Mouse (Mus musculus) left cerebral cortex, postnatal 10 days (tissue): Measurements from ENCODE around the gene Casp1. TPM values are rescaled to one million over a fixed set of nuclear protein-coding genes. Genes with fewer than 3 reads are reported as not detected.

Source experiments
- DNase-seq, 2 experiments: peaks; one replicate each; pipeline ENCODE4 v3.0.0; 2021 to 2022; ENCODE audit warnings: low spot score in 2 of 2, mixed read lengths in 1 of 2; ENCODE audit errors: extremely low spot score in 1 of 2
- intact Hi-C: fragments of 180-260 bp; cut with DNase I; formaldehyde crosslinking; loops from one replicate; pipeline ENCODE4 v1.15.1; 2025
- total RNA-seq, 2 experiments: library from RNA; stranded (reverse); gene quantifications; 2 replicates each; pipeline ENCODE4 v1.2.3; 2021

Gene Casp1
- 1 to 10 TPM; 1.5 to 2.1 TPM for total RNA-seq

DNA sequence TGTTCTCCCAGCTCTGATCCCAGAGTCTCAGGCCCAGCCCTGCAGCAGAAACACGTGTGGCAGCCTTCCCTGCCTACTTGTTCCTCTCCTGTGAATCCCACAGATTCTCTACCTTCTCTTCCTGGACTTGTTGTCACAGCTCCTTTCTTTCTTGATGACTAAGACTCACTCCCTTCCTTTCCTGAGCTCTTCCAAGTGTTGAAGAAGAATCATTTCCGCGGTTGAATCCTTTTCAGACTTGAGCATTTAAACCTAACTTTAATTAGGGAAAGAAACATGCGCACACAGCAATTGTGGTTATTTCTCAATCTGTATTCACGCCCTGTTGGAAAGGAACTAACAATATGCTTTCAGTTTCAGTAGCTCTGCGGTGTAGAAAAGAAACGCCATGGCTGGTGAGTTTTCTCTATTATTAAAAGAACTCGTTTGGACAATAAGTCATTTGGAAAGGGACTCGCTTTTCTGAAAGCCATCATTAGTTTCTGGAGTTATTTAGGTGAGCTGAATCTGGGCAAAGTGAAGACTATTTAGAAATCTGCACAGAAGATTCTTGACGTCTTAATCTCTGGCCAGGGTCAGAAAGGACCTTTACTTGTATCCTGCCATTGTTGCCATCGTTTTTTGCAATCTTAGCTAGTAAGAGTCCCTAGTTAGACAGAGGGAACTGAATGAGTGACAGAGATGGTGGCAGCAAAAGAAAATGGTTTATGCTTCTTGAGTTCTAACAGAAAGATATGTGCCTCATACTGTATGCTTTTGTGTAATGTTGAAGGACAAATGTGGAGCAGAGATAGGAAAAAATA lies at the start of gene Casp1:
Gene Casp1 (plus strand): TSS at position 189 of the 803 bp plus-strand sequence.
- intact Hi-C loops = no loop called here
- no peak for DNase-seq

DNA sequence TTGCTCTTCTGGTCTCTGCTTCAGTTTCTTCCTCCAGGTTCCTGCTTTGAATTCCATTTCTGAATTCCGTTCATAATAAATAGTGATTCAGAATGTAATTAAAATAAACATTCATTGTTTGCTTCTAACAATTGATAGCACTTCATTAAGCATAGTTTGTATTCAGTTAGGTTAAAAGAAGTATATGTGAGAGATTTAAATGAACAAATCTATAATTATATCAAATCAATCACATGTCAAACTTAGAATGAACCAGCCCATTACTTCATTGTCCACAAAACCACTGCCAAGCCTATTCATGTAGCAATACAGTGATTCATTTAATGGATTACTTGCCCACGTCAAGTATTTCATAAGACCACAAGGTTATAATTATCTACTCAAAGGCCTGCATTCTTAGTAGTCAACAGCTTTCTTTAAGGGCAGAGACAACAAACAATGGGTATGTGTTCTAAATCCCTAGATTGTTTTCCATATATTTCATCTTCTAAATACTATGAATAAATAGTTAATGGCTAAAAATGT lies 34.3 kb upstream of the Casp1 start:
- intact Hi-C loops = no loop called here
- no peak for DNase-seq

DNA sequence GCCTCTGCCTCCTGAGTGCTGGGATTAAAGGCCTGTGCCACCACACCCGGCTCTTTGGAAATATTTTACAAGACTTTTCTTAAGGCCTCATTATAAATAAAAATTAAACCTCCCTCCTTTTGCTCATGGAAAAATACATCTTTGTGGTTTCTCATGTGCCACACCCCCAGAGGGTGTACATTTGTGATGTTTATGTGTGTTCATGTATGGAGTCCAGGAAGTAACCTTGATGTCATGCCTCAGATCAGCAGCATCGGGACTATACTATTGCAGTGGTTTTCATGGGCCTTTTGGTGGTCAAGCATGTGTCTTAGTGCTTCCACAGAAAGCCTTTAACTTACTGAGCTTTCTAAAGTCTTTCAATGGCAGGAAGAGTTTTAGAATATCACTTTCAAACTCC lies 28.0 kb upstream of the Casp1 start:
- intact Hi-C loops = no loop called here
- DNase-seq = no peak

DNA sequence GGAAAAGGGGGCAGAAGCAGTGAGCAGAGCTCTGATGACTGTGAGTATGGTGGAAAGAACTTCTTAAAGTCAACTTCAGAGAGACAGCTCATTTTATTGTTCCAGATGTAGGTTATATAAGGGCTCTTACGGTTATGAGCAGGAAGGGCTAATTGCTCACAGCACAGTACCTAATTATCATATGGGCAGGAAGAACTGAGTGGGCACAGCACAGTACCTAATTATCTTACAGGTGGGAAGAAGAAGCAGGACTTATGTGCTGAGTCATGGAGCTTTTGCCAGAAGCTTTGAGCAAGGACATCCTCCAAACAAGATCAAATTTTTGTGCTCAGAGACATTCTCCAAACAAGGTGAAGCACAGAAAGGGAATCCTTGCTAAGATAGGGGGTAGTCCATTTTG lies 27.4 kb upstream of the Casp1 start:
- intact Hi-C loops = no loop called here
- DNase-seq = no peak

DNA sequence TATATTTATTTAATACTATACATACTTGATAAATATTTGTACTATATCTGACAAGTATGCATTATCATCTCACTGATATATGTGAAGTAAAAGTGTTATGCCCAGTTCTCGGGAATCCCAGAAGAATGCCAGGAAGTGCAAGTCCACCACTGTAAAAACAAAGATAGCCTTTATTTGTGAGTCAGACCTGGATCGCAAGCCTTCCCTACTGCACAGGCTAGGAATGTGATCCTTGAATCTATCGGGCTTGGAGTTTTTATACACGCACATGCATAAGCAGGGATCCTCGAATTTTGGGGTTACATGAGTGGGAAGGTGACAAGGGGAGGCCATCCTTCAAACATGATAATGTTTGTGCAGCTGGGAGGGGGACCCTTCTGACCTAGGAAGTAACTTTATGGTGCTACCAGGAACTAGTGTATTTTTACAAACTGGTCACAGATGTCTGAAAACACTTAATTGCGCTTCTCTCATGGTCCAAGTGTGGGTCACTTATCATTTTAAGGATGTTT lies 26.9 kb upstream of the Casp1 start:
- intact Hi-C loops = no loop called here
- no peak for DNase-seq

DNA sequence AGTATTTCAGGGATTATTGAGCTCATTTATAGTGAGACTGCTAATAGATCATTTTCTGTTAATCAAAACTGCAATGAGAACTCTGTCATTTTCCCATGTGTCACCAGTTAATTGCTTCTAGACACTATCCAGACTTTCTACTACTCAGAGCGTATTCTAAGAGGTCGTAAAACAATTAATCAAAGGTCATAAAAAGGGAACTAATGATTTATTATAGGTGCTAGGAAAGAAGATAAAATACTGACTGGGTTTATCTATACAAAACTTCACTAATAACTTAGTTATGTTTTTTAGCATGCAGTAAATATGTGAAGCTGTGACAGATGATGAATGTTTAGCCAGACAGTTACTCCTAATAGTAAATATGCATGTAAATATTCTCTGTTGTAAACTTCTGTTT lies 12.2 kb upstream of the Casp1 start:
- no peak for DNase-seq
- intact Hi-C loops = no loop called here

DNA sequence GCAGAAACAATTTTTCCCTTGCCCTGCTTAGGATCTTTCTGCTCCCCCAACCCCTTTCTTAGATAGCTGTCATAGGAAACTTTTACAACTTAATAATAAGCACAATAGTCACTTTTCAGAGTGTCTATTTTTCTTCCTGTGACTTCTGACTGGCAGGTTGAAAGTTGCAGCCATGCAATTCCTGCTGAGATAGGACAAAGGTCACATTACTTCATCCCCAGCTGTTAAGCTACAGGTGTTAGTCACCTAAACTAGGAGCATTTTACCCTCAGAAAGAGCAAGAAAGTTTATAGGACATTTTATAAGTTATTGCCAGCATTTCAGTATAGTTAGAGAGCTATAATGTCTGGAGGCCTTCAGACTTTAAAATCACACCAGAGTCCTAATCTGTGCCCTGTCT lies 11.7 kb upstream of the Casp1 start:
- intact Hi-C loops = no loop called here
- no peak for DNase-seq

DNA sequence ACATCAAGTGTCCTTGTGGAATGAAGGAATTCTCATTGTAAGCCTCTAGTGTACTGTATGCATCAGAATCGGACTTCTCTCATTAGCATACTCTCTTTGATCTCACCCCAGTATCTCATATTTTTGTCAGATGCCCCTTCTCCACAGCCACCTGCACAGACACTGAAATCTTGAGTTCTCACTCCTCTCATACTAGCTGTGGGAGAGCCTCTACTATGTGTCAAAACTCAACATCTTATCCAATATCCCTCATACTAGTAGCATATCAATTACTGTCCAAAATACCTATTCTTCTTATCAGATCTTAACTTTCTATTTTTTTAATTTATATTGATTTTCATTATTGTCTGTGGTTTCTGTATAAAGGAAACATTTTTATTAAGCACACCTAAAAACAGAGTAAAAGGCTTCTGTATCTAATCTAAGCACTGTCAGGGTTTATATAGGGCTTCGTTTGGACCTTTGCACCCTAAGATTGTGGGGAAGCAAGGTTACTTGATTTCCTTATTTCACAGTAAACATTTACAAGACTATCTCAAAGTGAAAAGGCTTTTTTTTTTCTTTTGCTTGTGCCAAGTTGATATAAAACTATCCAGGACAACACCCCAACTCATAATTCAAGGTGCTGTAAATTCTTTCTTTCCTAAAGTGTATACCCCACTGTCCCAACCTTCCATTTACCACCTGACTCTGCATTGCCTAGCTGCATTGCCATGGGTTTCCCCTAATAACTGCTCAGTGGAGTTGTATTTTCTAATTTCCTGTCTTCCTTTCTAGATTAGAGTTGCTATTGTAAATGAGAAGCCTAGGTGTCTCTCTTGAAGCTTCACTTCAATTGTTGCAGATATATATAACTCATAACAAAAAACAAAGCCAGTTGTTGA lies 1.7 kb upstream of the Casp1 start:
- intact Hi-C loops = no loop called here
- DNase-seq = no peak

DNA sequence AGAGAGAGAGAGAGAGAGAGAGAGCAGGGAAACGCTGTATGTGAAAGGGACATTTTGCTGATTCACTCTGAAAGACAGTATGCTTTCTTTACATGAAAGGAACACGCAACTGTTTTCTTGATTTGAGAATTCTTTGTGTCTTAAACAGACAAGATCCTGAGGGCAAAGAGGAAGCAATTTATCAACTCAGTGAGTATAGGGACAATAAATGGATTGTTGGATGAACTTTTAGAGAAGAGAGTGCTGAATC lies 740 bp downstream of the Casp1 start:
- no peak for DNase-seq
- intact Hi-C loops = no loop called here

DNA sequence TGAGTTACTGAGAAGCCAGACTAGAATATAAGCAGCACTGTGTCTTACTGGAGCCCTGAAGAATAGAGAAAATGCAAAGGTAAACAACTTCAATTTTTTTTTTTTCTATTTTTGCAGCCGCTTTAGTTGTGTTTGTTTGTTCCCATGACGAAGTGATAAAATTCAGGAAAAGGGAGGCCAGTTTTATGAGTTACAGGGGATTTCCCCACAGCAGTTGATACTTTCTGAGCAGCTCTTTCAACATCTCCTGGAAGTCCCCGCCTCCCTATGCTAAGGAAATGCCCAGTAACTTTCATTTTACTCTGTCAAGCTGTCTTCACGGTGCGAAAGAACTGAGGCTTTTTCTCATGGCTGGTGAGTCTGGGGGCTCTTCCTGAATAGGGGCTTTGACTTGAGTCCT lies 10.2 kb downstream of the Casp1 start, which contains the start of gene Casp4:
Gene Casp4 (plus strand): TSS at position 268 of the 400 bp plus-strand sequence.
- intact Hi-C loops = no loop called here
- no peak for DNase-seq

DNA sequence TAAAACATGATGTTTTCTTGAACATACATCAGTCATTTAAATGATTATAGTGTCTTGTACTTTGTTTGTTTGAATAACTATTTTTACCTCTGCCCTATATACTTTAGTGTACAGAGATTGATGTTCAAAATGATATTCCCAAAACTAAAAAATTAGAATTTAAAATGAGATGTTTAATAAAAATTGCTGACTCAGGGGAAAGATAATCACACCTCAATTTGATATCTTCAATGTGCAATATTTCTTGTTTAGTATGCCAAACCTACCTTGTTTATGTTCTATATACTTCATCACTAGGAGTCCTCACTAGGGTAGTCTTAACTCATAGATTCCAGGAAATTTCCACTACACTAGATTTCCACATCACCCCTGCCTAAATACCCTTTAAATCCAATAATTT lies 11.8 kb downstream of the Casp1 start:
- intact Hi-C loops = no loop called here
- DNase-seq = no peak

DNA sequence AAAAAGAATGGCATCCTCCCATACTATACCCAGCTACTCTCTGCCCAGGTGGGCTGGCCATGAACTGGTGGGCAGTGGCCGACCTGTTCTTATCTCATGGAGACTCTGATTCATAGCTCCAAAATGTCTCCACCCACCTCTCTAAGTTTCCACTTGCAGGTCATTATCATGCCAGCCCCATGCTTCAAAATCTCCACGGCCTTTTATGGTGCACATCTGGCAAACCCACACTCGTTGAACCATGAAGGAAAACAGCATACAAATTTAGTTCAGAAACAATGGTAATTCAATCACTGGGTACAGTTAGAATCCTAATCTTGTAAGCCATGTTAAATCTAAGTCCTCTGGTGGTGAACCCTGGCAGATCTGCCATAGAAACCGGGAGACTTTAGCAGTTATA lies 13.1 kb downstream of the Casp1 start:
- no peak for DNase-seq
- intact Hi-C loops = no loop called here

DNA sequence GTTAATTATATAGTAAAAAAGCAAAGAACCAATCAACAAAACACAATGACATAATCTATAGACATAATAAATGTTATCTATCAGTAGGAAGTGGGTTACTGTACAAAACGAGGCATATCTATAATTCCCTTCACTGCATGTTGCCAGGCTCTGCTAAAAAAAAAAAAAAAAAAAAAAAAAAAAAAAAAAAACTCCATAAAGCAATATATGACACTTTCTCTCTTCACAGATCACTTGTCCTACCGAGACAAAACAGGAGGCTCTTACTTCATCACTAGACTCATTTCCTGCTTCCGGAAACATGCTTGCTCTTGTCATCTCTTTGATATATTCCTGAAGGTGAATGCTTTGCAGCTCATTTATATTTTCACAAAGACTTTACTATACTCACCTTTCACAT lies 29.9 kb downstream of the Casp1 start:
- intact Hi-C loops = no loop called here
- no peak for DNase-seq

DNA sequence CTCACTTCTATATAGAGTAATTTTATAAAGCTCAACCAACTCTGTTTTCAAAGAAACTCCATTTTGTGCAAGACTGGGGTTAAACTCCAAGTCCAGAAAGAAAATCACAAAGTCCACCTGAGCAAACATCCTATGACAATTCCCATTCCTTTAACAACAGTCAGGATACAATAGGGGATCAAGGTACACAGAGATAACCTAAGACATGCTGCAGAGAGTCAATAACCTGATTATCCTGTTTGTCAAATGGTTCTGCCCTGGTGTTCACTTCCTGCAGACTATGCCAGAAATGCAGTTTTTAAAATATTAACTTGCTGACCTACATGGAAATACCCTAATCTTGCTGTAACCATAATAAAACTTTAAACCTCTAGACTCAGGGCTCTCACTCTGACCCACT lies 34.1 kb downstream of the Casp1 start:
- intact Hi-C loops = no loop called here
- DNase-seq = no peak

DNA sequence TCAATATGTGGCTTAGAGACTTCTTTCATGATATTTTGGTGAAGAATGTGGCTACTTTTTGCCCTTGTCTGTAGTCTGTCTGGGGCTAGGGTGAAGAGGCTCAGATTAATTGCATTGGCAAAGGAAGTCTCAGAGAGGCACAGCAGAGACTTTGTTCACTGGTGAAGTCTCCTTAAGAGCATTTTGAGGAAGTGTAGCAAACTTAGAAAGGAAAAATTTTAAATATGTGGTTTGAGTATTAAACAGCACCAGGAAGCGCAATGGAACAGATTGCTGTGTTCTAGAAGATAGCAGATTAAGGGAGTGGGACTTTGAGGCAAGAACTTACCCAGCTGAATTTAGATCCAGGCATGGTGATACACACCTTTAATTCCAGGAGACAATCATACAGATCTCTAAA lies 35.1 kb downstream of the Casp1 start:
- intact Hi-C loops = no loop called here
- DNase-seq = no peak

DNA sequence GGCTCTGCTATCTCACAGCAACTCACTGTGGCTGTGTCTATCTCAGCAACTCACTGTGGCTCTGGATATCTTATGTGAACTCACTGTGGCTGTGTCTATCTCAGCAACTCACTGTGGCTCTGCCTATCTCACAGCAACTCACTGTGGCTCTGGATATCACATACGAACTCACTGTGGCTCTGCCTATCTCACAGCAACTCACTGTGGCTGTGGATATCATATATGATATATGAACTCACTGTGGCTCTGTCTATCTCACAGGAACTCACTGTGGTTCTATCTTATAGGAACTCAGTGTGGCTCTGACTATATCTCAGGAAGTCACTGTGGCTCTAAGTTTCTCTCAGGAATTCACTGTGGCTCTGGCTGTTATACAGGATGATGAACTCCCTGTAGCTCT lies 44.8 kb downstream of the Casp1 start:
- DNase-seq = no peak
- intact Hi-C loops = no loop called here

DNA sequence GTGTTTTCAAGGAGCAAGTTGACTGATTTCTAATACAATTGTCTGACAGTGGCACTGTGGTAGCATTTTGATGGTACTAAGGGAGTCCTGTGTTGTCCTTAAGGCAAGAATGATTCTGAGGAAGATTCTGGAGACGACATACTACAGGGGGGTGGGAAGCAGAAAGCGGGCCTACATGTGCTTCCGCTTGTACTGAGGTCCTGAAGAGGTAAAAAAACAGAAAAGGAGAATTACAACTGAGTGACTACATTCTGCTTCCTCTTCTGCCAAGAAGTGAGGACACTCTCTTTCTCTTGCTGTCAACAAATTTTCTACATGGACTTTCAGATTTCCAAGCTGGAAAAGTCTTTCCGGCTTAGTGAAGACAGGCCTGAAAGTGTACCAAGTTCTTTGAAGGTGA lies 45.8 kb downstream of the Casp1 start:
- no peak for DNase-seq
- intact Hi-C loops = no loop called here

DNA sequence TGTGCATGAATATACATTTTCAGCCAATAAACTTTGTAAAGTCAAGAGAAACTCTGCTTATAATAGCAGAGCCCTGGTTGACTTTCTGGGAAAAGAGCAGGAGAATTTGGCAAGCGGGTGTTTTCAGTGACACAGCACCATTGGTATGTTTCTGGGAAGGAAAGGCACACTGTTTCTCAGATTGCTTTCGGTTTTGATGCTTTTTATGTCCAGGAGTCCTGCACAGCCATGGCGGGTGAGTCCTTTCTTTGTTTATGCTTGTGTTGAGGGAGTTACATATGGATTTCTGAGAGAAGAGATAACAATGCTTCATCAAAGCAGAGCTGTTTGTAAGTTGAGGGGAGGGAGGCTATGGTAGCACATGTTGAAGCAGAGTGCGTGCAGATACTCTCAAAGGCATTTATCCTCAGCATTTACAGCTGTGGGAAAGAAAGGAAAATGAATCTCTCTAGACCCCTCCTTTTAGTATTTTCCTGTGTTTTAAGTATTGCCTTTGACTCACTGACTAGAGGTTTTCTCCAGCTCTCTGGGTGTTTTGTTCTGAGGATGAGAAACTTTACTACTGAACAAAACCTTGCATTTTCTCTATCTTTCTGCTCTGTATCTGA lies 47.1 kb downstream of the Casp1 start, which contains the start of gene Casp12:
Gene Casp12 (plus strand): TSS at position 140 of the 608 bp plus-strand sequence.
- intact Hi-C loops = no loop called here
- no peak for DNase-seq

DNA sequence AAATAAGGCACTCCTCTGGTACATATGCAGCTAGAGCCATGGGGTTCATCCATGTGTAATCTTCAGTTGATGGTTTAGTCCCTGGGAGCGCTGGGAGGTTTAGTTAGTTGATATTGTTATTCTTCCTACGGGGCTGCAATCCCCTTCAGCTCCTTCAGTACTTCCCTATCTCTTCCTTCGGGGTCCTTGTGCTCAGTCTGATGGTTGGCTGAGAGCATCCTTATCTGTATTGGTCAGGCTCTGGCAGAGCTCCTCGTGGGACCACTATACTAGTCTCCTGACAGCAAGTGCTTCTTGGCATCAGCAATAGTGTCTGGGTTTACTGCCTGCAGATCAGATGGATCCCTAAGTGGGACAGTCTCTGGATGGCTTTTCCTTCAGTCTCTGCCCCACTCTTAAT lies 49.1 kb downstream of the Casp1 start:
- intact Hi-C loops = no loop called here
- DNase-seq = no peak

DNA sequence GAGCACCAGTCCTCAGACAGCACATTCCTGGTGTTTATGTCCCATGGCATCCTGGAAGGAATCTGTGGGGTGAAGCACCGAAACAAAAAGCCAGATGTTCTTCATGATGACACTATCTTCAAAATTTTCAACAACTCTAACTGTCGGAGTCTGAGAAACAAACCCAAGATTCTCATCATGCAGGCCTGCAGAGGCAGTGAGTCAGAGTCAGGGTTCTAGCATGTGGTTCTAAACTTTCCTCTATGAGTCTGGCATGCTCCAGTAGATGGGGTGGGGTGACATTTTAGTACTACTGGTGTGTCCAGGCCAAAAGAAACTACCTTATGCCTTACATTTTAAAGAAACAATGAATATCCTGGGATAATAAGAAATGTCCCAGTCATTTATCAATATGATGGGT lies 55.4 kb downstream of the Casp1 start:
- intact Hi-C loops = no loop called here
- DNase-seq = no peak
